Mouse (Mus musculus) layer of hippocampus, adult 2 months (tissue): ENCODE data around the gene Metrnl. TPM values are rescaled to one million over a fixed set of nuclear protein-coding genes. Genes with fewer than 3 reads are reported as not detected.

Experiments
- DNase-seq, 2 experiments: peaks; one replicate each; pipeline ENCODE4 v3.0.0; 2022; ENCODE audit warnings: low spot score in 2 of 2
- H3K27ac ChIP-seq: fragments of 200-600 bp; 2 replicates; pipeline ENCODE4 v1.8.1; 2022
- H3K4me3 ChIP-seq: fragments of 200-600 bp; 2 replicates; pipeline ENCODE4 v1.8.1; 2022; ENCODE audit warnings: mild to moderate bottlenecking
- CTCF ChIP-seq: fragments of 200-600 bp; conservative IDR thresholded peaks from 2 replicates; pipeline ENCODE4 v1.8.1; 2022; ENCODE audit warnings: antibody characterized with exemption, mild to moderate bottlenecking, moderate library complexity
- total RNA-seq, 2 experiments: library from RNA; stranded (reverse); gene quantifications; 2 replicates each; pipeline ENCODE4 v1.2.3; 2021

The Metrnl gene
- total RNA-seq, 2 experiments from 2014 or later, result 10.3 to 10.7 TPM

- no peak overlapping the region for H3K4me3 ChIP-seq
- no peak for TF ChIP-seq CTCF
- DNase-seq, result no peak
- no peak overlapping the region for H3K27ac ChIP-seq
These were observed 19.4 kb downstream of the Metrnl start for GRCm38 (mm10) chr11:121720752-121721151.

- DNase-seq, result no peak
- Histone ChIP-seq H3K4me3 (no peak overlapping the region), H3K27ac (no peak overlapping the region)
- no peak for TF ChIP-seq CTCF
These were observed 21.1 kb downstream of the Metrnl start for GRCm38 (mm10) chr11:121722434-121722833.

DNA sequence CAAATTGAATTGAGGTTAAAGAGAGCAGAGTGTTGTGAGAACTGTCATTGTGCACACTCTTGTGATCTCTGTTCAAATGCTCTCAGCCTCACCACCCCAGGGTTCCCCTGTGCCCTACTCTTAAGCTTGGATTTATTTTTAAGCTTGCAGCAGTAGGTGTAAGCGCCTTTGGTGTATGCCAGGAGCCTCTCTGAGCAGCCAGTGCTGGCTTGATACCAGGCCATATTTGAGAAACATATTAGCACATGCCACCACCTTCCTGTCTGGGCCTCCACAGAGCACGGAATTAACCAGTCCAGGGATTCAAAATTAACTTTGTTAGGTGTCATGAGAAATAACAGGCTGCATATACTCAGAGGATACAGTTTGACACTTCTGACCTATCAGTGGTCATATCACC is 25.3 kb downstream of the Metrnl start:
- no peak for DNase-seq
- H3K27ac ChIP-seq, result no peak overlapping the region
- no peak overlapping the region for H3K4me3 ChIP-seq
- TF ChIP-seq CTCF, result no peak

GRCm38 (mm10) chr11:121734184-121734583 is 32.8 kb downstream of the Metrnl start:
- TF ChIP-seq CTCF, result no peak
- DNase-seq, result no peak

DNA sequence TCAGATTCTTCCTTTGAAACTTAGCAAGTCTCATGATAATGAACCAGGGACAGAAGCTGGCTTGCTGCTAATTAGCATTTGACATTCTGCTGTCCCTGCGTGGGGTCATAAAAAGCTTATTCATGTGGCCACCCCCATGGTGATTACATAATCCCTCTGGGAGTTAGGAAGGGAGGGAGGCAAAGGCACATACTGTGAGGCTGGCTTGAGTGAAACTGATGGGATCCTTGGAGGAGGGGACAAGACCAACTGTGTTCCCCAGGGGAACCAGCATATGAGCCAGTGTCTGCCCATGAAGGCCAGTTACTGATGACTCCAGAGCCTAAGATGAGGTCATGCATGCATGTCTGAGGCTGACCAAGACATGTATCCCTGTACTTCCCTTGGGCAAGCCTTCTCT is 33.5 kb downstream of the Metrnl start:
- no peak for DNase-seq
- no peak overlapping the region for H3K27ac ChIP-seq

More at GRCm38 (mm10) chr11:121734184-121734583, 32.8 kb downstream of the Metrnl start:
- Histone ChIP-seq H3K27ac (no peak overlapping the region), H3K4me3 (no peak overlapping the region)

GRCm38 (mm10) chr11:121738616-121739015 is 37.3 kb downstream of the Metrnl start:
- H3K27ac ChIP-seq, result no peak overlapping the region
- no peak overlapping the region for H3K4me3 ChIP-seq
- TF ChIP-seq CTCF, result no peak
- no peak for DNase-seq

More for the DNA sequence above, 33.5 kb downstream of the Metrnl start:
- H3K4me3 ChIP-seq, result no peak overlapping the region
- no peak for TF ChIP-seq CTCF

DNA sequence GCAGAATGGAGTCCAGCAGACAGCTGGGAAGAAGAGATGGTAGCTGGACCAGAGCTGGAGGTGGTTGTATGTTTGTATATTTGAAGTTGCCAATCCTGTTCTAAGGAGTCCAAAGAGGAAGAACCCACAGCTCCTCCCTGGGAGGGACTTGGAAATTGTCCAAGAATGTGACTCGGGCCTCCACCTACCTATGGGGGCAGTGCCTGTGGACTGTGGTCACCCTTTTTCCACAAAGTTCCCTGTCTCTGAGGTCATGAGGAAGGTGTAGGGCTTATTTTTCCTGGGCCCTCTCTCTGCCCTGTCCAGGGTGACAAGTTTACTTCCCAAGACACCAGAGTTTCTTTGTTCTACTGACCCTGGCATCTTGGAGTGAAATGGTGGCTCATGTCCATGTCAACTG is 39.6 kb downstream of the Metrnl start:
- TF ChIP-seq CTCF, result no peak
- peak overlapping the region; percentile 86 for H3K27ac ChIP-seq

DNA sequence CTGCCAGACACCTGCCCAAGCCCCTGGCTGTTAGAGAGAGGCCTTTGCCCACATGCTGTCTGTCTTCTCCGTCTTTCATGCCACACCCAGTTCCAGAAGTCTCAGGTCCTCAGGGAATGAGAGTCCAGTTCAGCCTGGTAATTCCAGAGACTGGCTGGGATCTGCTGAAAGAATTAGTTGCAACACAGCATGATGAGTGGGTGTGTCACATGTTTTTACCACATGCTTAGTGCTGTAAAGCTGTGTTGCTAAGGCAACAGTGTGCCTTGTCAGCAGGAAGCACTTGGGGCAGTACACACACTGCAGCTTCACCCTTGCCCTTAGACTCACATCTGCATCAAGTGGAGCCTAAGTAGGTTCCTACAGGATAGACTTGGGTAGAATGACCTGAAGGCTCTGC is 40.1 kb downstream of the Metrnl start:
- Histone ChIP-seq H3K4me3 (no peak overlapping the region), H3K27ac (peak overlapping the region; percentile 86)
- TF ChIP-seq CTCF, result no peak
- peak; percentile 47 to 49 for DNase-seq

More for the DNA sequence above, 39.6 kb downstream of the Metrnl start:
- no peak for DNase-seq
- no peak overlapping the region for H3K4me3 ChIP-seq

GRCm38 (mm10) chr11:121743113-121743512 is 41.8 kb downstream of the Metrnl start:
- no peak for TF ChIP-seq CTCF
- H3K4me3 ChIP-seq, result no peak overlapping the region
- H3K27ac ChIP-seq, result no peak overlapping the region
- no peak for DNase-seq

- peak; percentile 61 for TF ChIP-seq CTCF
- no peak overlapping the region for H3K4me3 ChIP-seq
- no peak for DNase-seq
- H3K27ac ChIP-seq, result no peak overlapping the region
These were observed 42.7 kb downstream of the Metrnl start for GRCm38 (mm10) chr11:121743915-121744628.

- TF ChIP-seq CTCF, result no peak
- DNase-seq, result no peak
- no peak overlapping the region for H3K4me3 ChIP-seq
- no peak overlapping the region for H3K27ac ChIP-seq
These were observed 45.7 kb downstream of the Metrnl start for GRCm38 (mm10) chr11:121746941-121747494.

DNA sequence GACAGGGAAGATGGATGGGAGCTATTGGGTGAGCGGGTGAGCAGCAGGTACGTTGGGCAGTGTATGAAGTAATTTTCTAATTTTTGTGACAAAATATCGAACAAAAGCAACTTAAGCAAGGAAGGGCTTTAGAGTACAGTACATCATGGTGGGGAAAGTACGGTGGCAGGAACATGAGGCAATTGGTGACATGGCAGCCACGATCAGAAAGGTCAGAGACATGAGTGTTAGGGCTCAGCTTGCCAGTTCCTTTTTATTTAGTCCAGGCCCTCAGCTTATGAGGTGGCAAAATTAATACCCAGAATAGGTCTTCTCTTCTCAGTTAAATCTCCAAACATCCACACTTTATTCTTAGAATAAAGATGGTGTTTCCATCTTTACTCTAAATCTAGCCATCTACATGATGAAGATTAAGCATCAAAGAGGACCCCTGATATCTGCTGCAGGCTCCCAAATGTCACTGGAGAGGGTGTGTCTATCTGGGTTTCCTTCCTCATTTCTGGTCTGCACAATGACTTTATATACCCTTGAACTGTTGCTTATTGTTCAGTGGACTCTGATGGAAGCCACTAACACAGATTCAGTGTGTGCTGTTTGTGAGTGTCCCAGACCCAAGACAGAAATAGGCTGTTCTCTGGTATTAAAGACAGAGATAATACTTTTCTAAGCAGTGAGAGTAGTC is 46.8 kb downstream of the Metrnl start:
- no peak overlapping the region for H3K27ac ChIP-seq
- no peak overlapping the region for H3K4me3 ChIP-seq
- TF ChIP-seq CTCF, result no peak
- DNase-seq, result no peak

Other genes starting within 250 kb of the Metrnl start
- 10 to 100 TPM; 39.5 to 40.3 TPM for gene Tbcd, start 249.6 kb upstream of the Metrnl start, total RNA-seq
- under 1 TPM; 0.20 to 0.25 TPM for gene Zfp750, start 182.2 kb upstream of the Metrnl start, total RNA-seq
- gene B3gntl1, start 28.4 kb upstream of the Metrnl start, total RNA-seq, result 1 to 10 TPM; 7.1 to 8.1 TPM
- gene Ptchd3, start 128.7 kb downstream of the Metrnl start, total RNA-seq, result not detected